In the genomic region with DNA sequence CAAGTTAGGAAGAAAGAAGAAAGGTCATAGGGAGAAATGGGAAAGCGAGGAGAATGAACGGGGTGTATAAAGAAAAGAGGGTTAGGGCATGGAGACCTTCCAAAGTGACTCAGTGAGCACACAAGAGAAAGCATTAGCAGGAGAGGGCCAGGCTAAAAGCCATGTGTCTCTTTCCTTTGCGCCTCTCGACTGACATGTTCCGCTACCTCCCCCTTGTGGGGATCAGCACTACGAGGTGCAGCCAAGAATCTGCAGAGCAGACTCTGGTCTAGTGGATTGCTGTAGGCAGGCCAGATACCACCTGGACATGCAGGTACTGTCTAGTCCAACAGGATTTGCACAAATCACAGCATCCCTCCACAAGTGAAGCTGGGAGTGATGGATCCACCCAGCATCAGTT, we compare ENCODE assay signal across 10 mouse cellular contexts. TPM values are rescaled to one million over a fixed set of nuclear protein-coding genes. Genes with fewer than 3 reads are reported as not detected.
A peak's percentile ranks its signal among the peaks of the same experiment; 100 is the strongest.
DNase-seq lines count a peak whose midpoint lies in the region; ATAC-seq lines count a peak whose summit lies in the region.
"Had no signal": no experiment of that assay in that cellular context is flagged by ENCODE, and none has a peak within 500 bp of the region (broad histone marks: within the 10 kb centered on the region; RNA-seq: fewer than 3 reads in every experiment).

No protein-coding gene starts in this region.

- no peak for ATAC-seq in megakaryocyte, adult 5-6 weeks (ENCODE audit: poor library complexity, severe bottlenecking)
- ATAC-seq: CD4-positive, CD25-positive, alpha-beta regulatory T cell, adult 4 months had no signal

- DNase-seq in embryo, embryonic 10.5 days (ENCODE audit: low spot score) = peak; percentile 41
- DNase-seq in embryo, embryonic 9.5 days (ENCODE audit: extremely low spot score) = no peak
- DNase-seq in kidney, postnatal 10 days = peak; percentile 62
- no peak for DNase-seq in kidney, postnatal 14 days
- peak; percentile 11 for DNase-seq in 416B (ENCODE audit: low read depth)
- DNase-seq in cerebellum, postnatal 14 days = peak; percentile 79 to 80
- DNase-seq in thymus, postnatal 14 days = no peak
- DNase-seq: kidney, adult 2 months had no signal

RNA-seq across cellular contexts. Expression of a gene that starts 54.0 kb away (rescaled TPM):
- total RNA-seq in megakaryocyte, adult 5-6 weeks (2015) = not detected in 2 replicates
- total RNA-seq in megakaryocyte, adult 5-6 weeks (2017) = not detected in 2 replicates

Comparison
In these comparisons a context has a peak if more than half of its experiments do, and no peak if none do; other contexts are left out.
1. DNase-seq: peak in embryo, embryonic 10.5 days (single experiment), kidney, postnatal 10 days (single experiment), 416B (single experiment) and cerebellum, postnatal 14 days (2 of 2); none in embryo, embryonic 9.5 days (single experiment), kidney, postnatal 14 days (single experiment) and thymus, postnatal 14 days (single experiment).